In genomic region chr6:8487044-8487853, GRCm38 (mm10) we compare ENCODE assay signal across 13 mouse cellular contexts. TPM values are rescaled to one million over a fixed set of nuclear protein-coding genes. Genes with fewer than 3 reads are reported as not detected.
DNase-seq lines count a peak whose midpoint lies in the region; ATAC-seq and TF ChIP-seq lines count a peak whose summit lies in the region.
"Had no signal": no experiment of that assay in that cellular context is flagged by ENCODE, and none has a peak within 500 bp of the region (broad histone marks: within the 10 kb centered on the region; RNA-seq: fewer than 3 reads in every experiment).

No protein-coding gene starts in this region.

- no peak for DNase-seq in hindbrain, postnatal 0 days (ENCODE audit: low spot score)
- DNase-seq in A20 (ENCODE audit: low read depth, low spot score): peak; percentile 53
- peak; percentile 63 for DNase-seq in brain, embryonic 14.5 days (ENCODE audit: low read depth)
- peak; percentile 44 for DNase-seq in liver, embryonic 13.5 days
- no peak for DNase-seq in cerebellum, postnatal 36 days
- no peak for DNase-seq in adrenal gland, postnatal 4 days (ENCODE audit: low spot score in 2 of 2)
- DNase-seq in kidney, adult 8-10 months: no peak
- DNase-seq: adrenal gland, adult 2 months; cerebellum, postnatal 10 days; heart, postnatal 36 days; kidney, postnatal 25 days had no signal

- no peak for TF ChIP-seq CTCF in hindbrain, postnatal 0 days (IDR thresholded peaks at IDR 0.05; ENCODE audit: low read depth)
- TF ChIP-seq CTCF in brain, embryonic 14.5 days (IDR thresholded peaks at IDR 0.05; ENCODE audit: borderline replicate concordance, extremely low read depth, insufficient read depth, insufficient read length): no peak

- H3K36me3 ChIP-seq in hindbrain, embryonic 15.5 days: no peaks in the 10 kb centered on the region
- H3K36me3 ChIP-seq in hindbrain, postnatal 0 days (ENCODE audit: insufficient read depth, low read length): no peaks in the 10 kb centered on the region
- H3K36me3 ChIP-seq in liver, embryonic 13.5 days: no peaks in the 10 kb centered on the region
- H3K36me3 ChIP-seq: limb, embryonic 12.5 days had no signal

- 61% methylated on average over 20 of the region's 20 CpGs for WGBS in hindbrain, embryonic 15.5 days
- WGBS in hindbrain, postnatal 0 days: 57% methylated on average over 20 of the region's 20 CpGs
- 28% methylated on average over 20 of the region's 20 CpGs for WGBS in liver, embryonic 13.5 days (ENCODE audit: insufficient replicate concordance)

- no peak overlapping the region for H3K9ac ChIP-seq in hindbrain, embryonic 15.5 days
- H3K9ac ChIP-seq in hindbrain, postnatal 0 days (replicated peaks; ENCODE audit: low read length): no peak overlapping the region
- peak overlapping the region; percentile 60 for H3K9ac ChIP-seq in liver, embryonic 13.5 days
- H3K9ac ChIP-seq: limb, embryonic 12.5 days had no signal

- no peak for TF ChIP-seq POLR2A in brain, embryonic 14.5 days (IDR thresholded peaks at IDR 0.05; ENCODE audit: borderline replicate concordance, extremely low read depth, insufficient read depth, insufficient read length, poor library complexity, severe bottlenecking)

- H3K9me3 ChIP-seq in hindbrain, embryonic 15.5 days: no peaks in the 10 kb centered on the region
- no peaks in the 10 kb centered on the region for H3K9me3 ChIP-seq in hindbrain, postnatal 0 days (ENCODE audit: low read length)
- H3K9me3 ChIP-seq in liver, embryonic 13.5 days (replicated peaks): no peaks in the 10 kb centered on the region
- H3K9me3 ChIP-seq: limb, embryonic 12.5 days had no signal

- no peak overlapping the region for H3K4me3 ChIP-seq in hindbrain, embryonic 15.5 days
- H3K4me3 ChIP-seq in hindbrain, postnatal 0 days (ENCODE audit: low read length): no peak overlapping the region
- peak overlapping the region; percentile 43 for H3K4me3 ChIP-seq in liver, embryonic 13.5 days (replicated peaks)
- H3K4me3 ChIP-seq: limb, embryonic 12.5 days had no signal

- H3K27me3 ChIP-seq in hindbrain, embryonic 15.5 days: no peaks in the 10 kb centered on the region
- H3K27me3 ChIP-seq in hindbrain, postnatal 0 days (ENCODE audit: insufficient read depth, low read length): no peaks in the 10 kb centered on the region
- H3K27me3 ChIP-seq in liver, embryonic 13.5 days: no peaks in the 10 kb centered on the region
- H3K27me3 ChIP-seq: limb, embryonic 12.5 days had no signal

- H3K4me2 ChIP-seq in hindbrain, embryonic 15.5 days: peak overlapping the region; percentile 17; the same call in 1 of the 2 replicates
- H3K4me2 ChIP-seq in hindbrain, postnatal 0 days (ENCODE audit: low read depth, low read length): no peak overlapping the region
- H3K4me2 ChIP-seq in liver, embryonic 13.5 days: peak overlapping the region; percentile 61
- H3K4me2 ChIP-seq: limb, embryonic 12.5 days had no signal

- H3K4me1 ChIP-seq in hindbrain, embryonic 15.5 days (replicated peaks): peaks cover 8% of the 10 kb centered on the region; the same call in 1 of the 2 replicates
- no peaks in the 10 kb centered on the region for H3K4me1 ChIP-seq in hindbrain, postnatal 0 days (ENCODE audit: insufficient read depth, low read length)
- peaks cover 47% of the 10 kb centered on the region for H3K4me1 ChIP-seq in liver, embryonic 13.5 days (replicated peaks)

- no peak overlapping the region for H3K27ac ChIP-seq in hindbrain, embryonic 15.5 days (replicated peaks)
- no peak overlapping the region for H3K27ac ChIP-seq in hindbrain, postnatal 0 days
- peak overlapping the region; percentile 93 for H3K27ac ChIP-seq in liver, embryonic 13.5 days
- H3K27ac ChIP-seq: limb, embryonic 12.5 days had no signal

- ATAC-seq in hindbrain, embryonic 15.5 days (ENCODE audit: low FRiP score, low read depth): no peak
- ATAC-seq in hindbrain, postnatal 0 days: no peak
- peak; percentile 86 for ATAC-seq in liver, embryonic 13.5 days (ENCODE audit: low read depth)

RNA-seq across cellular contexts. Expression of gene Glcci1, which starts 22.2 kb away (rescaled TPM):
- 7.4 and 7.9 TPM in 2 replicates for polyA plus RNA-seq in hindbrain, embryonic 15.5 days (2015; fragmentation: Nextera tagmentation; extraction: Ambion mirVana)
- total RNA-seq in hindbrain, postnatal 0 days (2014; rRNA removed): 23.1 and 32.2 TPM in 2 replicates
- polyA plus RNA-seq in hindbrain, postnatal 0 days (2015; fragmentation: Nextera tagmentation; extraction: Ambion mirVana): 5.8 and 6.9 TPM in 2 replicates
- polyA plus RNA-seq in brain, embryonic 14.5 days (2012; rRNA removed): 16.5 and 19.0 TPM in 2 replicates
- 1.1 and 1.5 TPM in 2 replicates for polyA plus RNA-seq in liver, embryonic 13.5 days (2015; fragmentation: Nextera tagmentation; extraction: Ambion mirVana)
- 10 to 100 TPM; 31.6 to 33.3 TPM for total RNA-seq in adrenal gland, postnatal 4 days (2021)

Comparison
In these comparisons a context has a peak if more than half of its experiments do, and no peak if none do; other contexts are left out.
1. DNase-seq: peak in A20 (single experiment), brain, embryonic 14.5 days (single experiment) and liver, embryonic 13.5 days (single experiment); none in hindbrain, postnatal 0 days (single experiment), cerebellum, postnatal 36 days (0 of 2), adrenal gland, postnatal 4 days (0 of 2) and kidney, adult 8-10 months (0 of 2).